Mouse (Mus musculus) small intestine, adult 2 months (tissue): ENCODE measurements around the gene Tmem56.

ENCODE experiments used
- CTCF ChIP-seq: fragments of 200-500 bp; IDR thresholded peaks from 2 replicates; pipeline ENCODE4 v1.5.1; 2012; ENCODE audit warnings: low read depth, mild to moderate bottlenecking, control low read depth, inconsistent platforms, low read length, moderate library complexity, mixed read lengths; ENCODE audit not compliant: insufficient replicate concordance, insufficient read length; ENCODE audit errors: extremely low read depth
- POLR2A ChIP-seq: fragments of 200-500 bp; IDR thresholded peaks from 2 replicates; pipeline ENCODE4 v1.6.1; 2012; ENCODE audit warnings: low read depth, mild to moderate bottlenecking, control low read depth, inconsistent platforms, low read length, moderate library complexity

- TF ChIP-seq CTCF (no peak), POLR2A (no peak)
Measured at GRCm38 (mm10) chr3:121172718-121173117, 110.2 kb downstream of the Tmem56 start.
